Mouse (Mus musculus) lung, embryonic 16.5 days (tissue): ENCODE measurements around the gene Trem1. TPM values are rescaled to one million over a fixed set of nuclear protein-coding genes. Genes with fewer than 3 reads are reported as not detected.

Experiments used
- ATAC-seq: fragments of 200-750 bp; cut with Nextera tagmentation; 2 replicates; pipeline ENCODE4 v1.8.0; 2017; ENCODE audit warnings: low read depth, mild to moderate bottlenecking, moderate library complexity
- H3K27ac ChIP-seq: fragments of 300-500 bp; sonication (generic); 2 replicates; pipeline ENCODE4 v1.5.1; 2014; ENCODE audit warnings: mild to moderate bottlenecking, control low read depth, low read length
- H3K27me3 ChIP-seq: fragments of 300-500 bp; sonication (generic); 2 replicates; pipeline ENCODE4 v1.6.1; 2014; ENCODE audit warnings: low read depth, low read length, mixed read lengths; ENCODE audit not compliant: control insufficient read depth, insufficient read depth
- H3K36me3 ChIP-seq: fragments of 300-500 bp; sonication (generic); 2 replicates; pipeline ENCODE4 v1.6.1; 2014; ENCODE audit warnings: low read length; ENCODE audit not compliant: control insufficient read depth, insufficient read depth
- H3K4me1 ChIP-seq: fragments of 300-500 bp; sonication (generic); replicated peaks from 2 replicates; pipeline ENCODE4 v1.6.1; 2014; ENCODE audit warnings: low read length, mixed read lengths; ENCODE audit not compliant: control insufficient read depth, insufficient read depth
- H3K4me2 ChIP-seq: fragments of 300-500 bp; sonication (generic); 2 replicates; pipeline ENCODE4 v1.6.1; 2014; ENCODE audit warnings: low read depth, low read length, control low read depth
- H3K4me3 ChIP-seq: fragments of 300-500 bp; sonication (generic); 2 replicates; pipeline ENCODE4 v1.5.1; 2014; ENCODE audit warnings: mild to moderate bottlenecking, low read length, control low read depth
- H3K9ac ChIP-seq: fragments of 300-500 bp; sonication (generic); 2 replicates; pipeline ENCODE4 v1.6.1; 2014; ENCODE audit warnings: low read length, control low read depth
- H3K9me3 ChIP-seq: fragments of 300-500 bp; sonication (generic); 2 replicates; pipeline ENCODE4 v1.6.1; 2016; ENCODE audit warnings: low read length; ENCODE audit not compliant: control insufficient read depth
- WGBS: fragments of 180-500 bp; shearing (Covaris S2); extraction: QIAGEN DNeasy Blood & Tissue Kit; methylation state at CpG from one replicate; pipeline ENCODE4 v1.1.7; 2014; 5-methylcytosine and 5-hydroxymethylcytosine counted together
- polyA plus RNA-seq: library from polyadenylated mRNA; unstranded; fragments of >200 nt; fragmentation: Nextera tagmentation; extraction: Ambion mirVana; gene quantifications from 2 replicates; pipeline ENCODE4 v1.2.1, GENCODE M21; 2015

Gene Trem1
- polyA plus RNA-seq, 1 experiment from 2014 or later = 0.20 TPM

- WGBS = 54% methylated on average over 7 of the region's 7 CpGs
- no peak overlapping the region for H3K4me2 ChIP-seq
- ATAC-seq = no peak
- H3K4me1 ChIP-seq = no peaks in the 10 kb centered on the region
- H3K9ac ChIP-seq = no peak overlapping the region
- no peaks in the 10 kb centered on the region for H3K9me3 ChIP-seq
- H3K36me3 ChIP-seq = no peaks in the 10 kb centered on the region
- no peaks in the 10 kb centered on the region for H3K27me3 ChIP-seq
- no peak overlapping the region for H3K4me3 ChIP-seq
- no peak overlapping the region for H3K27ac ChIP-seq
Observed at GRCm38 (mm10) chr17:48275736-48276135, 43.2 kb downstream of the Trem1 start.

GRCm38 (mm10) chr17:48278381-48278780 lies 45.8 kb downstream of the Trem1 start:
- Histone ChIP-seq H3K27ac (no peak overlapping the region), H3K9me3 (no peaks in the 10 kb centered on the region), H3K36me3 (no peaks in the 10 kb centered on the region), H3K4me1 (no peaks in the 10 kb centered on the region), H3K27me3 (no peaks in the 10 kb centered on the region), H3K4me3 (no peak overlapping the region), H3K9ac (no peak overlapping the region), H3K4me2 (no peak overlapping the region)
- no peak for ATAC-seq

GRCm38 (mm10) chr17:48279002-48279401 lies 46.4 kb downstream of the Trem1 start:
- no peaks in the 10 kb centered on the region for H3K27me3 ChIP-seq
- H3K9ac ChIP-seq = no peak overlapping the region
- H3K27ac ChIP-seq = no peak overlapping the region
- H3K36me3 ChIP-seq = no peaks in the 10 kb centered on the region
- H3K9me3 ChIP-seq = no peaks in the 10 kb centered on the region
- no peak overlapping the region for H3K4me2 ChIP-seq
- H3K4me3 ChIP-seq = no peak overlapping the region
- H3K4me1 ChIP-seq = no peaks in the 10 kb centered on the region
- no peak for ATAC-seq
- 70% methylated on average over 4 of the region's 4 CpGs for WGBS

GRCm38 (mm10) chr17:48280943-48281738 lies 48.6 kb downstream of the Trem1 start:
- Histone ChIP-seq H3K4me2 (peak overlapping the region; percentile 54), H3K9me3 (no peaks in the 10 kb centered on the region), H3K4me3 (peak overlapping the region; percentile 33), H3K27ac (no peak overlapping the region), H3K36me3 (no peaks in the 10 kb centered on the region), H3K27me3 (no peaks in the 10 kb centered on the region), H3K4me1 (no peaks in the 10 kb centered on the region), H3K9ac (peak overlapping the region; percentile 54; the same call in 1 of the 2 replicates)
- WGBS = 26% methylated on average over 18 of the region's 18 CpGs
- peak; percentile 49; the same call in 1 of the 2 replicates for ATAC-seq

- WGBS = 4% methylated on average over 3 of the region's 3 CpGs
- H3K27ac ChIP-seq = no peak overlapping the region
- 0 out of 2 replicates have a peak, but pooled peaks have one; percentile 36 for ATAC-seq
- H3K4me2 ChIP-seq = peak overlapping the region; percentile 54
- peak overlapping the region; percentile 54; the same call in 1 of the 2 replicates for H3K9ac ChIP-seq
- H3K27me3 ChIP-seq = no peaks in the 10 kb centered on the region
- H3K9me3 ChIP-seq = no peaks in the 10 kb centered on the region
- H3K36me3 ChIP-seq = no peaks in the 10 kb centered on the region
- H3K4me3 ChIP-seq = peak overlapping the region; percentile 33
- no peaks in the 10 kb centered on the region for H3K4me1 ChIP-seq
Observed at GRCm38 (mm10) chr17:48281739-48282085, 49.1 kb downstream of the Trem1 start.

GRCm38 (mm10) chr17:48286765-48287164 lies 54.2 kb downstream of the Trem1 start:
- no peak for ATAC-seq
- Histone ChIP-seq H3K4me2 (no peak overlapping the region), H3K36me3 (no peaks in the 10 kb centered on the region), H3K9me3 (no peaks in the 10 kb centered on the region; the same call in 1 of the 2 replicates), H3K27me3 (no peaks in the 10 kb centered on the region), H3K4me1 (no peaks in the 10 kb centered on the region), H3K4me3 (no peak overlapping the region), H3K9ac (no peak overlapping the region), H3K27ac (no peak overlapping the region)
- 25% methylated on average over 1 of the region's 1 CpGs for WGBS

GRCm38 (mm10) chr17:48287276-48287675 lies 54.7 kb downstream of the Trem1 start:
- Histone ChIP-seq H3K4me3 (no peak overlapping the region), H3K9me3 (no peaks in the 10 kb centered on the region; the same call in 1 of the 2 replicates), H3K36me3 (no peaks in the 10 kb centered on the region), H3K27me3 (no peaks in the 10 kb centered on the region), H3K27ac (no peak overlapping the region), H3K4me2 (no peak overlapping the region), H3K4me1 (no peaks in the 10 kb centered on the region), H3K9ac (no peak overlapping the region)
- ATAC-seq = no peak
- WGBS = 56% methylated on average over 2 of the region's 2 CpGs

- H3K4me1 ChIP-seq = no peaks in the 10 kb centered on the region
- H3K27ac ChIP-seq = no peak overlapping the region
- no peaks in the 10 kb centered on the region for H3K36me3 ChIP-seq
- H3K4me3 ChIP-seq = no peak overlapping the region
- no peaks in the 10 kb centered on the region; the same call in 1 of the 2 replicates for H3K9me3 ChIP-seq
- WGBS = 73% methylated on average over 5 of the region's 5 CpGs
- no peak overlapping the region for H3K4me2 ChIP-seq
- no peak for ATAC-seq
- no peaks in the 10 kb centered on the region for H3K27me3 ChIP-seq
- no peak overlapping the region for H3K9ac ChIP-seq
Observed at GRCm38 (mm10) chr17:48293500-48294194, 61.1 kb downstream of the Trem1 start.
